ENCODE assay signal across 8 mouse cellular contexts in genomic region chr1:119348456-119349208, GRCm38 (mm10).
DNase-seq lines count a peak whose midpoint lies in the region; ATAC-seq lines count a peak whose summit lies in the region.

No protein-coding gene starts in this region.

- no peak overlapping the region for H3K27ac ChIP-seq in neural tube, embryonic 15.5 days (replicated peaks)
- H3K27ac ChIP-seq in intestine, embryonic 16.5 days (ENCODE audit: low read length): no peak overlapping the region; the same call in 1 of the 2 replicates

- no peak overlapping the region for H3K4me3 ChIP-seq in neural tube, embryonic 15.5 days (replicated peaks)
- H3K4me3 ChIP-seq in intestine, embryonic 16.5 days (ENCODE audit: low read length): no peak overlapping the region

- H3K9ac ChIP-seq in neural tube, embryonic 15.5 days (replicated peaks): no peak overlapping the region
- no peak overlapping the region for H3K9ac ChIP-seq in intestine, embryonic 16.5 days (ENCODE audit: low read depth, low read length)

- H3K27me3 ChIP-seq in neural tube, embryonic 15.5 days (replicated peaks): no peaks in the 10 kb centered on the region
- H3K27me3 ChIP-seq in intestine, embryonic 16.5 days (replicated peaks; ENCODE audit: control insufficient read depth, insufficient read depth, low read length): 0 out of 2 replicates have a peak, but pooled peaks cover 2% of the 10 kb centered on the region

- H3K9me3 ChIP-seq in neural tube, embryonic 15.5 days (replicated peaks): no peaks in the 10 kb centered on the region
- no peaks in the 10 kb centered on the region for H3K9me3 ChIP-seq in intestine, embryonic 16.5 days (ENCODE audit: control insufficient read depth, low read length)

- WGBS in neural tube, embryonic 15.5 days: 30% methylated on average over 18 of the region's 18 CpGs
- 27% methylated on average over 18 of the region's 18 CpGs for WGBS in intestine, embryonic 16.5 days

- no peak overlapping the region for H3K4me2 ChIP-seq in neural tube, embryonic 15.5 days
- no peak overlapping the region for H3K4me2 ChIP-seq in intestine, embryonic 16.5 days (ENCODE audit: low read depth, low read length)

- no peak; the same call in 1 of the 2 replicates for ATAC-seq in neural tube, embryonic 15.5 days (ENCODE audit: low FRiP score)
- peak; percentile 59; the same call in 1 of the 2 replicates for ATAC-seq in intestine, embryonic 16.5 days

- H3K36me3 ChIP-seq in neural tube, embryonic 15.5 days: no peaks in the 10 kb centered on the region
- no peaks in the 10 kb centered on the region for H3K36me3 ChIP-seq in intestine, embryonic 16.5 days (ENCODE audit: control insufficient read depth, insufficient read depth, low read length)

- peak; percentile 86 for DNase-seq in heart, adult 11 months
- no peak for DNase-seq in heart, postnatal 4 days
- DNase-seq in neural tube, embryonic 10.5 days (ENCODE audit: extremely low spot score, low spot score): peak; percentile 32
- no peak for DNase-seq in cerebellum, postnatal 25 days
- no peak for DNase-seq in left cerebral cortex, adult 8-10 months (ENCODE audit: low spot score in 2 of 2)
- DNase-seq in adrenal gland, postnatal 36 days: no peak

- peaks cover 7% of the 10 kb centered on the region for H3K4me1 ChIP-seq in neural tube, embryonic 15.5 days
- no peaks in the 10 kb centered on the region for H3K4me1 ChIP-seq in intestine, embryonic 16.5 days (ENCODE audit: control insufficient read depth, insufficient read depth, low read length)

Comparison
In these comparisons a context has a peak if more than half of its experiments do, and no peak if none do; other contexts are left out.
1. DNase-seq: peak in heart, adult 11 months (single experiment) and neural tube, embryonic 10.5 days (single experiment); none in heart, postnatal 4 days (single experiment), cerebellum, postnatal 25 days (0 of 2), left cerebral cortex, adult 8-10 months (0 of 2) and adrenal gland, postnatal 36 days (0 of 2).